Mouse (Mus musculus) spleen, adult 12 weeks (tissue): ENCODE data around the gene Zfp599.
"Not testable (repeated sequence)": the region's sequence is repeated elsewhere in the genome, so short reads cannot be mapped to it uniquely, and the experiment has no call there.

ENCODE experiments used
- DNase-seq: peaks from one replicate; pipeline ENCODE4 v3.0.0; 2022; ENCODE audit warnings: low spot score

Gene Zfp599

DNA sequence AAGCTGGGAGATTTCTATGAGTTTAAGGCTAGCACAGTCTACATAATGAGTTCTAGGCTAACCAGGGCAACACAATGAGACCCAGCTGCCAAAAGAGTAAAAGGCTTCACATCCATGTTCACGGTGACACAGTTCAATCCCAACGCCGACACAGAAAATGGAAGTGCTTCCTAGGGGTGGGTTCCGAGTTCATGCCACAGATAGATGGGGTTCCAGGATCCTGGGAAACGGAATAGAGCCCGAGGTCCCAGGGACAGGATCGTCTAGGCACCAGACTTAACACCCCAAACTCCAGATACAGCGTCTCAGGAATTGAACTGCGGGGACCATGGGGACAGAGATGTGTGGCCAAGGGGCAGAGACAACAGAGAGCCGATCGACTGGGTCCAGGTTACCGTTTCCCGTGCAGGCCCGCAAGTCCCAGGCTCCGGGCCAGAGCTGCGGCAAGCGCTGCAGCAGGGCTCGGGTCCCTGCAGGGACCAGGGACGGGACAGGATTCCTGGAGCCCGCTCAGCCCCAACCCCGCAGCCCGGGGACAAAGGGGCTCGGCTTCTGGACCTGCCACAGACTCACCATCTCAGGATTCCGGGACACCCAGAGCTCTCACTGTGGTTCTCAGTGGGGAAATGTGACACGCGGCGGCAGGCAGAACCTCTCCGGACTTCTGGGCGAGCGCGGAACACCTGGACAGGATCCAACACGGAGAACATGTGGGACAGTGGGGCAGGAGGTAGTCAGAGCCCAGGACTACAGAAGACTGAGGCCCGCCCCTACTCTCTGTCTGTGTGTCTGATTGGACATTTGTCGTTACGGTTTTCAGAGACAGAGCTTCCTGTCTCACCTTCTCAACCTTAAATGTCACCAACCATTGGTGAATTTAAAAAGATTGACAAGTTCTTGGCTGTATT, at the start of gene Zfp599:
Zfp599 (minus strand) TSS at position 712 of the 908 bp plus-strand sequence.
- peak; percentile 52 for DNase-seq

DNA sequence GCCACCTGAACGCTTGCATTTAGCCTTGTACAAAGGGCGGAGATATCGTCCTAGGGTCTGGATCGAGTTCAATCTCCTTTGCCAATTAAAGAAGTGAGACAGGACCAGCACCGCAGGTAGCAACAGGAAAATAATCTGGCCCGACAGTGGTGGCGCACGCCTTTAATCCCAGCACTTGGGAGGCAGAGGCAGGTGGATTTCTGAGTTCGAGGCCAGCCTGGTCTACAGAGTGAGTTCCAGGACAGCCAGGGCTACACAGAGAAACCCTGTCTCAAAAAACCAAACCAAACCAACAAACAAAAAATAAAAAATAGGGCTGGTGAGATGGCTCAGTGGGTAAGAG, 48.2 kb upstream of the Zfp599 start:
- DNase-seq: not testable (repeated sequence)

DNA sequence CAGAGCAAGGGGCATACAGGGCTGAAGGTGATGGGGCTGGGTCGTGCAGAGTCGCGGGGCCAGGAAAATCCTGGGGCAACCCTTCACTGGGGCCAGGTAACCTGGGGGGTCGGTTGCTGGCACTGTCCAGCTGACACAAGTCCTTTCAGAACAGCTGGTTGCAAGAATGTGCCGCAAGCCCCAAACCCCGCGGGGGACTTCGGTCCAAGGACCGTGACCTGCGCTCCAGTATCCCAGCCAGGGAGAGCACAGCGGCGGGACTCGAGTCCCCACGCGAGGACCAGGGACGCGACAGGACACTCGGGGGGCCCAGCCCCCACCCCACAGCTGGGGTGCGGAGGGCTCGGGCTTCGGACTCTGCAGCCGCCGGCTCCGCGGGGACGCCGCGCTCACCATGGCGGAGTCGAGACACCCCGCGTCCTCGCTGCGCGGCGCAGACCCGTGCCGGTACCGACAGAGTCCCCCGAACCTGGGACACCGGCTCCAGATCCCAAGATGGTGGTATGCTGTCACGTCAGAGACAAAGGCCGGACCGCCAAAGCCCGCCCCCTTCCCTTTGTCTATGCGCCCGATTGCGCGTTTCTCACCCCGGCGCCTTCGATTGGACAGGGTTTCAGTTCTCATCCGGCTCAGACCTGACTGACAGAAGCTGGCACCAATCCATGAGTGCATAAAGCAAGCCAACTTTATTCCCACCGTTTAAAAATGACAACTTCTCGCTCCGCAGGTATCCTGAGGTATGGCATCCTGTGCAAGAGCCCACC, 47.6 kb upstream of the Zfp599 start, which contains the start of gene Zfp810:
Zfp810 (minus strand) TSS at position 493 of the 764 bp plus-strand sequence.
- DNase-seq: peak; percentile 78

DNA sequence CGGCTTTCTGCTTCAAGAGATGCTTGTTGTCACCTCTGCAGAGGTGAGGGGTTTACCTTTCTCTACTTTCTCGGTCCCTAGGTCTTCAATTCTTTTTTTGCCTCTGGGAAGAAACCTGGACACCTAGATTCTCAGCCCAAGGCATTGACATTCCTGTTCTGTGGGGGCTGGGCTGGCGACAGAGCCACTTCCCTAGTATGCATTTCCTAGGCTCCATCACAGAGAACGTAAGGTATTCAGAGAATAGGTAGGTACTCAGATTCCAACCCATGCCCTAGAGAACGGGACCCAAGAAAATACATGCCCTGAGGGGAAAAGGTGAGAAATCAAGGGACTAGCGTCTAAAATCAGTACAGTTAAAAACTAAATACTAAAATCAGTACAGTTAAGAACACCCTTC, 47.0 kb upstream of the Zfp599 start:
- DNase-seq: no peak

DNA sequence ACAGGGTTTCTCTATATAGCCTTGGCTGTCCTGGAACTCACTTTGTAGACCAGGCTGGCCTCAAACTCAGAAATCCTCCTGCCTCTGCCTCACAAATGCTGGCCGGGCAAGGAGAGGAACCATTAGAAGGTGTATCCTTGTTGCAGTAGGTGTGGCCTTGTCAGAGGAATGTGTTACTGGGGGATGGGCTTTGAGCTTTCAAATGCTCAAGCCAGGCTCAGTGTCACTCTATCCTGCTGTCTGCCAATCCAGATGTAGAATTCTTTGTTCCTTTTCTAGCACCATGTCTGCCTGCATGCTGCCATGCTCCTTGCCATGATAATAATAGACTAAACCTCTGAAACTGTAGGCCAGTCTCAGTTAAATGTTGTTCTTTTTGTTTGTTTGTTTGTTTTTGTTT, 42.5 kb upstream of the Zfp599 start:
- DNase-seq: no peak

DNA sequence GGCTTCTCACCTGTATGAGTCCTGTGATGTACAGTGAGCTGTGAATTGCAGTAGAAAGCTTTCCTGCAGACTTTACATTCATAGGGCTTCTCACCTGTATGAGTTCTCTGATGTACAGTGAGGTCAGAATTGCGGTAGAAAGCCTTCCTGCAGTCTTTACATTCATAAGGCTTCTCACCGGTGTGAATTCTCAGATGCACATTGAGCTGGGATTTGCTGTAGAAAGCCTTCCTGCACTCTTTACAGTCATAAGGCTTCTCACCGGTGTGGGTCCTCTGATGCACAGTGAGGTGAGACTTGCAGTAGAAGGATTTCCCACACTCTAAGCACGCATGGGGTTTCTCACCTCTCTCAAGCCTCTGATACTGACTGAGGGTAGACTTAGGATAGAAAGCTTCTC, 19.0 kb upstream of the Zfp599 start:
- no peak for DNase-seq

DNA sequence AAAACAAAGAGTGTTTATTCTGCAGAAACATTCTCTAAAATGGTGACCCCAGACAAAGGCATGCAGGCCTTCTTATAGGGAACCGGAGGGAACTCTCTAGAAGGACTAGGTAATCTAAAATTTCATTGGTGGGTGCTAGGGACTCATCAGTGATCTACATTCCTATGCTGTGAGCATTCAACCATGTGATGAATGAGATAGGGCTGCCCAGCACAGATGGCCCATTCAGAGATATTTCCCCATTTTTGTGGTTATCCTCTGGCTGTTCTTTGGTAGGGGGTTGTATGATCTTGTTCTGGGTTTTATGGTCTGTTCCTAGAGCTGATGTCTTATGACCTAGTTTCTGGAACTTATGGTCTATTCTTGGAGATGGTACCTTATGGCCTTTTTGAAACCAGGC, 9.2 kb upstream of the Zfp599 start:
- DNase-seq: no peak

DNA sequence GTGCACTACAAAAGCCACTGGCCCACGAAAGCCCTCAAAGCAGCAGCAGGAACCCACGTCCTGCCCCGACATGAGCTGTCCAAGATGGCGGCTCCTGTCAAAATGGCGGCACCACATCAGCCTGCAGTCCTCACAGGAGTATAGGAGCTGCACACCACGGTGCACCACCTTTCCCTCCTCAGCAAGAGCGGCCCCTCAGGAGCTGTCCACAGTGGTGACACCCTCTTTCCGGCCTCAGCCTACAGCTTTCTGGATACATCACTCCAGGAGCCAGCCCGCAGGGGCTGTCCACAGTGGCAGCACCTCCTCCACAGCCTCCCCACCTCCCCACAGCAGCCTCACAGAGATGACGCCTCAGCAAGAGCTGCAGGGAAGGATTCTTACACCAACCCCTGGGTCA, 2.9 kb upstream of the Zfp599 start:
- DNase-seq: no peak

DNA sequence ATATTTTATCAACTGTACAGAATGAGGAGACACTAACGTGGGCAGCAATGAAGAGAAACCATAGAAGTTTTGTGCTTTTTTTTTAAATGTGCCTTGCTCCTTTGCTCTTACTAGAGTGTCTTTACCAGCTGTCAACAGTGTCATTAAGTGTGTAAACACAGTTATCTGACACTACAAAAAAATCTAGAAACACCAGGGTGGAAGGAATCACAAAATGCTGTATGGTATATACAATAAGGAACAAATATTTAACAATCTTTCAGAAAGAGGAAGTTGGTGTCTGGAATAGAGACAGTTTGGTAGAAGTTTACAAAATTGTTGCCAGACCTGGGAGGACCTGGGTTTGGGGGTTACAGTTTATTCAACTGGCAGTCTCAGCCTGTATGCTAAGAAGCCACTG, 1.9 kb upstream of the Zfp599 start:
- DNase-seq: no peak

DNA sequence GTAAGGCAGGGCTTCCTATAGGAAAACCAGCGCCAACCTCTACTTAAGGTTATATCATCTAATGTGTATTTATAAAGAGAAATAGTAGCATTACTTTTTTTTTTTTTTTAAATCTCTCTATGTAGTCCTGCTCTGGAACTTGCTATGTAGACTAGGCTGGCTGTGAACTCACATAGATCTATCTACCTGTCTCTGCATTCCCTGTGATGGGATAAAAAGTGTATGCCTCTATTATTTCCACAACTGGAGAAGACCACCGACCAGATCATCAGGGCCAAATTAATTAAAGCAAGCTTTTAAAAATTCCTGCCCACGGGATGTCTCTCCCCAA, 362 bp upstream of the Zfp599 start:
- no peak for DNase-seq

DNA sequence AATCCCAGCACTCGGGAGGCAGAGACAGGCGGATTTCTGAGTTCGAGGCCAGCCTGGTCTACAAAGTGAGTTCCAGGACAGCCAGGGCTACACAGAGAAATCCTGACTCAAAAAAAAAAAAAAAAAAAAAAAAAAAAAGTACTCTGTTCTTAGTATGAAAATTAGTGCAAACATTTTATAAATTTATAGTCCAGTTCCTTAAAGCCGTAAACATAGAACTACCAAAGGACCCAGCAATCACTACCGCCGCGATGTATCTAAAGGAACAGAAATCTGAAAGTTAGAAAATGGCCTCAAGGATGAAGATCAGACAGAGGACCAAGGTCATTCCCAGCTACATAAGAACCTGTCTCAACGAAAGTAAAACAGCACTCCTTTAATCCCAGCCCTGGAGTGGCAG, 911 bp downstream of the Zfp599 start:
- DNase-seq: no peak

DNA sequence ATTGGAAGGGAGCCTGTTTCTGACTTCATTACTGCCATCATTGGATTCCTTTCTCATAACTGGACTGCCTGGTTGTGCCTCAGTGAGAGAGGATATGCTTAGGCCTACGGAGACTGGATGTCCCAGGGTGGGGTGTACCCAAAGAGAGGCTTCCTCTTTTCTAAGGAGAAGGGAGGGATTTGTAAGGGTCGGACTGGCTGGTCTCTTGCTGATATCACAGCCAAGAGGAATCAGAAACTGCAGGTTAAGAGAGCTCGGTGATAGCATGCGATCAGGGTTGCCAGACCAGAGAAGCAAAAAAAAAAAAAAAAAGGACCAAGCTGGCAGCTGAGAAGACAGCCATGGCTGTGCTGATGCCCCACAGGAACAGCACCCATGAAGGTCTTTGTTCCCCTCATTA, 3.1 kb downstream of the Zfp599 start:
- no peak for DNase-seq

DNA sequence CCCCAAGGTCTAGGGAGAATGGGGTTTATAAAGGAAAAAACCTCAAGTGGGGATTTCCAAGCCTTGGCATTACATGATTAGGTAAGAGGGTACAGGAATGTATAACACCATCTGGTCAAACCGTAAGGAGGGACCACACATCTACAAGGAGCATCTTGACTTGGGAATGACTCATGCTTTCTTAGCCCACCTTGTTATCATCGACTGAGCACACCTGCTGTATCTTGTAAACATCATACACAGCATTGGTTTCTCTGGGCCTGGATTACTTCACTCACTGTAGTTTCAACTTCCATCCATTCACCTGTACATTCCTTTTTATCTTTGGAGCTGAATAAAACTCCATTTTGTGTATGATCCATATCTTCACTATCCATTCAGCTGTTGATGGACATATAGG, 15.5 kb downstream of the Zfp599 start:
- DNase-seq: no peak

DNA sequence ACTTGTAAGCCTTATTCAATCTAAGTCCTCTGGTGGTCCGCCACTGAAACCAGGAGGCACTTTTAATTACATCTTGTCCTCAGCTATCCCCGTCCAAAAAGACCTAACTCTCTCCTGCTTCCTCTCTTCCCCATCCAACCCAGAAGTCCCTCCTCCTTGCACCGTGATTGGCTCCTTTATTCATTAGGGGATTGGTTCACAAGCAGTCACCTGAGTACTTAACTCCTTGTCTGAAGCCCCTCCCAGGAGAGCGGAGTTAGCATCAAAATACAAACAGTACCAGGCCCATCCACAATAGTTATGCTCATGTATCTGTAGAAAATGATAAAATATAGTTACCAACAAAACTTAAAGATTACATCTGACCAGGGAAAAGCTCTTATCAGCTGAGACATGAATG, 19.7 kb downstream of the Zfp599 start:
- DNase-seq: no peak

DNA sequence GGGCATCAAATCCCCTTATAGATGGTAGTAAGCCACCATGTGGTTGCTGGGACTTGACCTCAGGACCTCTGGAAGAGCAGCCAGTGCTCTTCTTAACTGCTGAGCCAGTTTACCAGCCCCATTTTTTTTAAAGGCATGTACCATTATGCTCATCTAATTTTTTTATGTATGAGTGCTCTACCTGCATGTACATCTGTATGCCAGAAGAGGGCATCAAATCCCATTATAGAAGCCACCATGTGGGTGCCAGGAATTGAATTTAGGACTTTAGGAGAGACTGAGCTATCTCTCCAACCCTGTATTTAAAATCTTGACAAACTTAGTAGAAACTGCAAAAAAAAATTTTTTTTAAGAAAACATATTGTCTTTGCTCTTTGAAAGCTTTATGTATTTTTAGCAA, 29.1 kb downstream of the Zfp599 start:
- no peak for DNase-seq

DNA sequence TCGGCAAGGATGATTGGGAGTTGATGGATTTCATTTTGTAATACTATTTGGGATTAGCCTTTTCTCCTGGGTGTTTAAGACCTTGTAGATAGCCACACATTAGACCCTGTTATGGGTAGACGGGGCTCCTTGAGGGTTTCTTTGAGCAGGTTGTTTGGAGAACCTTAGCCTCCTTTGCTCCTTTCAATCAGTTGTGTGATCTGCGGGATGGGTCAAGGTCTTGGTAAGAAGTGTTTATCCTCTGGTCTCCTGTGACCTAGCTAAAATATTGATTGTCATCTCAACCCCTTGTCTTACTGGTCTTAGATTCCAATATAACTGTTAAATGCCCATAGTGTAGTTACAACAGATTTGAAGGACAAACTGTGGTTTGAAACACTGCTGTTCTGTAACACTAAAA, 29.6 kb downstream of the Zfp599 start:
- DNase-seq: no peak

DNA sequence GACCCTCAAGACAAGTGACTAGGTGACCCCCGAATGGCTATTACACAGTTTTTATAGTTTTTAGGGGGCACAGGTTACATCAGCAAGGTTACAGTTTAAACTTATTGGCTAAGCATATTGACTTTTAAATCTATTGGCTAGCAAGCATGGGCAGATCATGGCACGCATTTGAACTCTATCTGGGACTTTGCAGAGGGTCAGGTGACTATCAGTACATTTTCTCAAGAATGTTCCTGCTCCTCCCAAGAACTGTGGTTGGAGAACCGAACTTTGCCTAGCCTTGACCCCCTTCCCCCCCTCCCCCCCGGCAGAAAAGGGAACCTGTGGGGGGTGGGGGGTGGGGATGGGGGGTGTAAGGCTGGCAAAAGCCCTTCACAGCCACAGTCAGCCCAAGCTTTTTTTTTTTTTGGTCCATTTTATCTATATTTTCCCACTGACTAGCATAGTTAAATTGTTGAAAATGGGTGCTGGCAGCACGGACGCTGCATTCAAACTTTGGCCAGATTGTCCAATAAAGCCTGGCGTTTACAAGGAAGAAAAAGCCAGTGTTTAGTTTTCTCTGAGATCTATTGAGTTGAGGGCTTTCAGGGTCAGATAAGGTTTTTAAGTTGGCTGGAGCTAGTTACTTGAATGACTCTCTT, 30.2 kb downstream of the Zfp599 start:
- DNase-seq: no peak

DNA sequence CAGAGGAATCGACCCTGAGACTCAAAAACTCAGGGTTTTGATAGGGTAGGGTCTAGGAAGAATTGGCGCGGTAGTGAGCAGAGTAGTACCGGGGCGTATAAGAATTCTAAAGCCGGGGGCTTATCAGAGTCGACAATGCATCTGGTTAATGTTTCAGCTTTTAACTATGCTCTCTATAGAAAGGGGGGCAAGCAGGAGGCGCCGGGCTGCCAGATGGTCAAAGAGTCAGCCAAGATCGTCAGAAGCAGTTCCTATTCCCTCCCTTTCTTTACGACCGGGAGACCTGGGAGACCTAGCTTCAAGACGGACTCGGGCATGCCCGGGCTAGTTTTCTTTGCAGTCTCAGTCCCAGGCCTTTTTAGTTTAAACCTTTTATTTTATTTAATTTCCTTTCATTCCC, 32.8 kb downstream of the Zfp599 start:
- DNase-seq: no peak

DNA sequence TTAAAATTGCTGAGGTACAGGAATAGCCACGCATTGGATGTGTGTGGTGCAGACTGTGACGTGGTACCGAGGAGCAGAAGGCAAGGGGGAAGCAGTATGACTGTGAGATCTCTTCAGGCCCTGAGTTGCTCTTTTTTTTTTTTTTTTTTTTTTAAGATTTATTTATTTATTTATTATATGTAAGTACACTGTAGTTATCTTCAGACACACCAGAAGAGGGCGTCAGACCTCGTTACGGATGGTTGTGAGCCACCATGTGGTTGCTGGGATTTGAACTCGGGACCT, 33.4 kb downstream of the Zfp599 start:
- not testable (repeated sequence) for DNase-seq

DNA sequence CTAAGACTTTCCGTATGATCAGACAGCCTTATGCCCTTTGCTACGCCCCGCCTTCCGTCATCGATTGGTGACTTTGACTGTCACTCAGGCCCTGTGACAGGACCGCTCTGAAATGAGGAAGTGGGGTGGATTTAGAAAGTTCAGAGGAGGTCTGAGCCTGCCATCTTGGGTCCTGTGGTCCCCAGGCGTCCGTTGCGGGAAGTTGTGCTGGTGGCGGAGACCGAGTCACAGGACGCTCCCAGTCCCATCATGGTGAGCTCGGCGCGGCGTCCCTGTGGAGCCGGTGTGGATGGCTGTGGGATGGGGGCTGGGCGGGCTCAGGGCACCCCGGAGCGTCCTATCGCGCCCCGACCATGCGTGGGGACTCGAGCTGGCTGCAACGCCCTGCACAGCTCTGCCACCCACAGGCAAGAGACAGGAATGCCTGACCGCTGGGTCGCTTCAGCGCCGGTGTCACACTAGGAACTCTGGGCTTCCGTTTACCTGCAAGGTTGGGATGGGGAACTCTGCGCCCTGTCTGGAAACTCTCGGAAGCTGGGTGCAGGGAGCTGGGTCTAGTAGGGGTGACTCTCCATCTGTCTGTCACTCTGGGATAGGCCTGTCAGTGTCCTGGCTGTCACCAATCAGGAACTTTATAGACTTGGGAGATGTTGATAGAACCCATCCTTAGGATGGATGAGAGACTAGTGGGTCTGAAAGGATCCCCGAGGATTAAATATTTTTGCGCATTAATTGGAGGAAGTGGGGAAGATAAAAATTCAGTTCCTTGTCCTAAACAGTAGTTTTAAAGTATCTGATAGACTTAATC, 33.9 kb downstream of the Zfp599 start, which contains the start of gene Zfp809:
Zfp809 (plus strand) TSS at position 134 of the 808 bp plus-strand sequence.
- DNase-seq: peak; percentile 98

DNA sequence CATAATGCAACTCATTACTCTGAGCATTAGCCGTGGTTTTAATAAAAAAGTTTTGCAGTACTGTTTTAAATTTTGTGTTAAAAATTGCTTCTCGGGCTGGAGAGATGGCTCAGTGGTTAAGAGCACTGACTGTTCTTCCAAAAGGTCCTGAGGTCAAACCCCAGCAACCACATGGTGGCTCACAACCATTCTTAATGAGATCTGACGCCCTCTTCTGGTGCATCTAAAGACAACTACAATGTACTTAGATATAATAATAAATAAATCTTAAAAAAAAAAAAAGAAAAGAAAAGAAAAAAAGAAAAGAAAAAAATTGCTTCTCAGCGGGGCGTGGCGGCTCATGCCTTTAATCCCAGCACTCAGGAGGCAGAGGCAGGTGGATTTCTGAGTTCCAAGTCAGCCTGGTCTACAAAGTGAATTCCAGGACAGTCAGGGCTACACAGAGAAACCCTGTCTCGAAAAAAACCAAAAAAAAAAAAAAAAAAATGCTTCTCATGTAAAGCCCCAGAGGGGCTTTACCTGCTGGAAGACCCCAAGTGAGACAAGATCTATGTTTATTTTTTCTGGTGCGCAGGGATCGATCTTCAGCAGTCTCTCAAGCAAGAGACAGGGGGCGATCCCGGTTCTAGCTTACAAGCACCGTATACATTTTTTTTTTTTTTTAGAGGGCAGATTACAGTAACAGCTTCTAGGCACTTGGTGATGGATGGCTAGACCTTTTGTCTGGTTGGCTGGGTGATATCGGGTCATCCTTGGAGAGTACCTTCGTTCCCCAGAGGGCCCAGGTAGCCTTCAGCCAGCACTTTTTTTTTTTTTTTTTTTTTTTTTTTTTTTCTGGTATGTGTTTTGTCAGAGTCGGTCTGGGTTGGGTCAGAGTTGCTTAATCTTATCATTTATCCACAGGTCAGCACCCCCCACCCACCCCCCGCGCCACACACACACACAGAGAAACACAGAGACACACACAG, 34.9 kb downstream of the Zfp599 start:
- DNase-seq: peak; percentile 35
